Mouse (Mus musculus) liver, embryonic 14.5 days (tissue): ENCODE measurements around the gene Kmt5b. TPM values are rescaled to one million over a fixed set of nuclear protein-coding genes. Genes with fewer than 3 reads are reported as not detected.

ENCODE experiments used
- ATAC-seq: fragments of 200-750 bp; cut with Nextera tagmentation; 2 replicates; pipeline ENCODE4 v1.8.0; 2017; ENCODE audit warnings: moderate number of reproducible peaks, mild to moderate bottlenecking, moderate library complexity; ENCODE audit not compliant: insufficient read depth
- DNase-seq, 3 experiments: peaks; one replicate each; pipeline ENCODE4 v3.0.0-alpha.2; 2012 to 2013; ENCODE audit warnings: low read depth in 3 of 3, low spot score in 3 of 3
- H3K27ac ChIP-seq: fragments of 300-500 bp; sonication (generic); 2 replicates; pipeline ENCODE4 v1.5.1; 2014; ENCODE audit warnings: moderate library complexity, mild to moderate bottlenecking, control low read depth, inconsistent platforms
- H3K27me3 ChIP-seq: fragments of 300-500 bp; sonication (generic); 2 replicates; pipeline ENCODE4 v1.6.1; 2014; ENCODE audit warnings: mild to moderate bottlenecking, low read length, moderate library complexity; ENCODE audit not compliant: control insufficient read depth, insufficient read depth
- H3K36me3 ChIP-seq: fragments of 300-500 bp; sonication (generic); replicated peaks from 2 replicates; pipeline ENCODE4 v1.6.1; 2014; ENCODE audit warnings: low read depth; ENCODE audit not compliant: control insufficient read depth, insufficient read depth
- H3K4me1 ChIP-seq, 2 experiments: fragments of 200-500 bp in 1 of 2; fragments of 300-500 bp in 1 of 2; sonication (generic) in 1 of 2; replicated peaks; 2 replicates each; pipeline ENCODE4 v1.6.1; 2012 to 2014; ENCODE audit warnings: antibody characterized with exemption in 1 of 2, inconsistent platforms in 1 of 2, low read length in 1 of 2; ENCODE audit not compliant: control insufficient read depth in 2 of 2, insufficient read depth in 2 of 2
- H3K4me2 ChIP-seq: fragments of 300-500 bp; sonication (generic); 2 replicates; pipeline ENCODE4 v1.6.1; 2014; ENCODE audit warnings: low read depth, mild to moderate bottlenecking, control low read depth, moderate library complexity
- H3K4me3 ChIP-seq, 2 experiments: fragments of 200-500 bp in 1 of 2; fragments of 300-500 bp in 1 of 2; sonication (generic) in 1 of 2; 2 replicates each; pipeline ENCODE4 v1.5.1; 2012 to 2014; ENCODE audit warnings: low read depth in 2 of 2, low read length in 2 of 2, mild to moderate bottlenecking in 2 of 2, control low read depth in 1 of 2, inconsistent platforms in 1 of 2, moderate library complexity in 1 of 2; ENCODE audit not compliant: insufficient read depth in 1 of 2
- H3K9ac ChIP-seq: fragments of 300-500 bp; sonication (generic); replicated peaks from 2 replicates; pipeline ENCODE4 v1.6.1; 2014; ENCODE audit warnings: mild to moderate bottlenecking, control low read depth, moderate library complexity
- H3K9me3 ChIP-seq: fragments of 300-500 bp; sonication (generic); 2 replicates; pipeline ENCODE4 v1.6.1; 2016; ENCODE audit warnings: low read length, mixed read lengths; ENCODE audit not compliant: control insufficient read depth
- CTCF ChIP-seq: IDR thresholded peaks from 2 replicates; pipeline ENCODE4 v1.5.1; 2016; ENCODE audit warnings: antibody characterized with exemption, low read depth, control low read depth
- EP300 ChIP-seq: IDR thresholded peaks from 2 replicates; pipeline ENCODE4 v1.6.1; 2016; ENCODE audit warnings: antibody characterized with exemption, low read depth
- WGBS: fragments of 180-500 bp; shearing (Covaris S2); extraction: QIAGEN DNeasy Blood & Tissue Kit; methylation state at CpG from one replicate; pipeline ENCODE4 v1.1.7; 2014; ENCODE audit not compliant: insufficient replicate concordance; 5-methylcytosine and 5-hydroxymethylcytosine counted together
- polyA plus RNA-seq, 2 experiments: library from polyadenylated mRNA; depleted of rRNA in 1 of 2; stranded (reverse) in 1 of 2; unstranded in 1 of 2; fragments of >200 nt; fragmentation: Nextera tagmentation in 1 of 2; extraction: Ambion mirVana in 1 of 2; gene quantifications; 2 replicates each; pipeline versions ENCODE4 v1.2.1 to v1.2.3; 2012 to 2014

The Kmt5b gene
- polyA plus RNA-seq, 2 experiments = 5.0 to 6.3 TPM

DNA sequence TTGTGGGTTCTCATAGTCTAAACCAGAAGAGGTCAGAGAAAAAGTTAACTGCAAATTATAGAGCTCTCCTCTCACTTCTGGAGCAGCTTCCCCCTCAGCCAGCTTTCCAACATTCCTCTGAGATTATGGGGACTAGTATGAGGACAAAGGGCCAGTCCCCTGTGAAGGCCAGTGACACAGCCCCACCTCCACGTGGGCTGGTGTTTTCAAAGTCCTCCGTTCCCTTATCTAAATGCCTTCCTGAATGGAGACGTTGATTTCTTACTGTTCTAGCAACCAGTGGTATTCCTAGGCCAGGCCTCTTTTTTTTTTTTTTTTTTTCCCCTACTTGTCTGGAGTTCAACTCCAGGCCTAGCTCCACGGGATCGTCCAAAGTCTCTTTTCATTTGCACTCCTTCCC is 82.9 kb downstream of the Kmt5b start:
- ATAC-seq (no peak), DNase-seq (no peak)
- H3K4me2 ChIP-seq = no peak overlapping the region
- no peak overlapping the region for H3K27ac ChIP-seq
- H3K4me3 ChIP-seq = no peak overlapping the region
- TF ChIP-seq CTCF = no peak
- no peak for TF ChIP-seq EP300
- no peak overlapping the region for H3K9ac ChIP-seq
- no peaks in the 10 kb centered on the region for H3K9me3 ChIP-seq
- WGBS = 24% methylated on average over 5 of the region's 5 CpGs
- no peaks in the 10 kb centered on the region for H3K27me3 ChIP-seq
- H3K4me1 ChIP-seq = peaks cover 5 to 14% of the 10 kb centered on the region in 2 experiments
- no peaks in the 10 kb centered on the region for H3K36me3 ChIP-seq

DNA sequence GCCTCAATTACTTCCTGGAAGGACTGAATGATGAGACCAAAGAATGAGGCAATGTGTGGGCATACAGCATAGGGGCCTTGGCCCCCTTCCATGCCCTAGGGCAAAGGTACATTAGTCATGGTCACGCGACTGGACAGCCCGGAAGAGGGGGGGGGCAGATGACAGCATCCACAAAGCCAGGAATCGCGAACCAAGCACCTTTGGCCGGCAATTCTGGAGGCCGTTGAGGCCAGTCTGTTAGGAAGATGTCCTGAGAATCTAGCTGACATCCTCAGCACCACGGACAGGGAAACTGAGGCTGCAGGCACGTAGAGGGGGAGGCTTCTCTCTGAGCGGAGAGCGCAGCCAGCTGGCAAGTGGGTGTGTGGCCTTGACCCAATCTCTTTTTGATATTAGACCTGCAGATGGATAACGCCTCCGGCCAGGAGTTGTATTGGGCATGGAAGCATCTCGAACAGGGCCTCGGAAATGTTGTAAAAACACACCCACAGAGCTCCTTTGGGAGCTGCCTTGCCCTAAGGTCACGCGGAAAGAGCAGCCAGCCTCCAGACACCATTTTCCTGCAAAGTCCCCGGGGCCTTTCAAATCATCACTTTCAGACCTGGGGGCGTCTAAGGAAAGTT is 83.7 kb downstream of the Kmt5b start:
- peak in 1 of 3 experiments; percentile 35 for DNase-seq
- H3K4me1 ChIP-seq = peaks cover 5 to 17% of the 10 kb centered on the region in 2 experiments

DNA sequence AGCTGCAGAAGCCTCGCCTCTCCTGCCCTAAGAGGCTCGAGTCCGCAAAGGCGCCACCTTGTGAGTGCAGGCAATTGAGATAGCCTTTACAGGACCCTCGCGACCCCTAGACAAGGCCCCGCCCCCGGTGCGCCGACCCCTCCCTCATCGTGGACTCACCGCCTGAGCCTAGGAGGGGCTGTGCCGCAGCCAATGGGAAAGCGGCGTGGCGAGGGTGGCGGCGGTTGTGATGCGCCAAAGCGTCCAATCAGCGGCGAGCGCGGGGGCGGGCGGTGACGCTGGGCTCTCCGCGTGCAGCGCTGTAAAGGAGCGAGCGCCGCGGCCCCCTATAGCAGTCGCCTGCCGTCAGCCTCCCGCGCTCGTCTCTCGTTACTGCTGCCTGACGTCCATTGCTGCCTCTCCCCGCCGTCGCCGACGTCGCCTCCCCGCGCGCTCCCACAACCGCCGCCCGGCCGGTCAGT is 84.3 kb downstream of the Kmt5b start, which contains the start of gene Chka:
Gene Chka (plus strand): TSS at position 272 of the 461 bp plus-strand sequence.
- peak within 1 kb of the TSS; percentile 100 for H3K4me2 ChIP-seq
- under 1% methylated on average over 54 of the region's 54 CpGs for WGBS
- TF ChIP-seq CTCF (no peak), EP300 (no peak)

More for the DNA sequence above, 83.7 kb downstream of the Kmt5b start:
- Histone ChIP-seq H3K9me3 (no peaks in the 10 kb centered on the region), H3K27ac (peak overlapping the region; percentile 54), H3K36me3 (no peaks in the 10 kb centered on the region), H3K4me3 (peak overlapping the region; percentile 77 to 80), H3K4me2 (peak overlapping the region; percentile 100), H3K27me3 (no peaks in the 10 kb centered on the region), H3K9ac (peak overlapping the region; percentile 65)
- peak; percentile 19; the same call in 1 of the 2 replicates for ATAC-seq
- TF ChIP-seq EP300 (no peak), CTCF (0 out of 2 replicates have a peak, but pooled peaks have one; percentile 16)
- 9% methylated on average over 19 of the region's 19 CpGs for WGBS

DNA sequence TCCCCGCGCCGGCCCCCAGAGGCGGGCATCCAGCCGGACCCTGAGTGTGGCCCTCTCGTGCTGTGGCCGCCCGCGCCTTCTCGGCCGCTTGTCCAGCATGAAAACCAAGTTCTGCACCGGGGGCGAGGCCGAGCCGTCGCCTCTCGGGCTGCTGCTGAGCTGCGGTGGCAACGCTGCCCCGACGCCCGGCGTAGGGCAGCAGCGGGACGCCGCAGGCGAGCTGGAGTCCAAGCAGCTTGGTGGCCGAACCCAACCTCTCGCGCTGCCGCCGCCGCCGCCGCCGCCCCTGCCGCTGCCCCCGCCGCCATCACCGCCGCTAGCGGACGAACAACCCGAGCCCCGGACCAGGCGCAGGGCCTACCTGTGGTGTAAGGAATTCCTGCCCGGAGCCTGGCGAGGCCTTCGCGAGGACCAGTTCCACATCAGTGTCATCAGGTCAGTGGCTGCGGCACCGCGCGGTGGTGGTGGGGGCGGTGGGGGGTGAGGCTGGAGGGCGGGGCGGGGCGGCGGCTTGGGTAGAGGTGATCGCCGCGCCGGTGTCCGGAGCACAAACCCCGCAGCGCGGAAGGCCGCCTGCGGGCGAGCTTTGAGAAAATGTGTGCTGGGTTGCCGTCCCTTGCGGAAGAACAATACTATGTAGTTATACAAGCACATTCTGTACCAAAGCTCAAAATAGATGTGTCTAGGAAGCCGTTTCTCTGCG is 84.9 kb downstream of the Kmt5b start:
- WGBS = under 1% methylated on average over 70 of the region's 74 CpGs
- Histone ChIP-seq H3K9me3 (no peaks in the 10 kb centered on the region), H3K9ac (peak overlapping the region; percentile 89), H3K27ac (peak overlapping the region; percentile 89), H3K27me3 (no peaks in the 10 kb centered on the region), H3K4me2 (peak overlapping the region; percentile 100), H3K4me1 (peaks cover 5 to 17% of the 10 kb centered on the region in 2 experiments), H3K36me3 (no peaks in the 10 kb centered on the region), H3K4me3 (peak overlapping the region; percentile 71 to 80)
- ATAC-seq (peak; percentile 50), DNase-seq (peak in 1 of 3 experiments; percentile 11)
- TF ChIP-seq EP300 (no peak), CTCF (no peak)

More for the DNA sequence above, 84.3 kb downstream of the Kmt5b start, which contains the start of gene Chka:
- H3K9ac ChIP-seq = peak within 1 kb of the TSS; percentile 89
- no peaks in the 10 kb centered on the region for H3K27me3 ChIP-seq
- H3K27ac ChIP-seq = peak within 1 kb of the TSS; percentile 89
- no peaks in the 10 kb centered on the region for H3K9me3 ChIP-seq
- peaks cover 5 to 17% of the 10 kb centered on the region in 2 experiments for H3K4me1 ChIP-seq
- no peaks in the 10 kb centered on the region for H3K36me3 ChIP-seq
- ATAC-seq (peak; percentile 94), DNase-seq (peak; percentile 85 to 86 (median 85))
- H3K4me3 ChIP-seq = peak within 1 kb of the TSS; percentile 77 to 80

DNA sequence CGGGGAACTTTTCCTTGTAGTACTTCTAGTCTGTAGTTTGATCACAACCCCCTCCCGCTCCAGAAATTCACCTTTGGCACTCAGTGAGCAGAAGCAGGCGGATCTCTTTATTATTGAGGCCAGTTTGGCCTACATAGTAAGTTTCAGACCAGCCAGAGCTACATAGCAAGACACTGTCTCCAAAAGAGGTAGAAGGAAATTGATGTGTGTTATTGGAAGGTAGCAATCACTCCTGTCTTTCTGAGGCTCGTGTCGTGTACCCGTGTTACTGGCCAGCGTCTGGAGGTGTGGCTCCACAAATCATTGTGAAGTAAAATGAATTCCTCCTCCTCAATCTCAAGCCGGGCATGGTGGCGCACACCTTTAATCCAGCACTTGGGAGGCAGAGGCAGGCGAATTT is 85.9 kb downstream of the Kmt5b start:
- peaks cover 5 to 17% of the 10 kb centered on the region in 2 experiments for H3K4me1 ChIP-seq
- 70% methylated on average over 10 of the region's 10 CpGs for WGBS

More for the DNA sequence above, 85.9 kb downstream of the Kmt5b start:
- Histone ChIP-seq H3K4me2 (peak overlapping the region; percentile 100), H3K36me3 (no peaks in the 10 kb centered on the region), H3K9me3 (no peaks in the 10 kb centered on the region), H3K27ac (no peak overlapping the region), H3K4me3 (peak overlapping the region in 1 of 2 experiments; percentile 80; a peak in 2 of 4 replicates), H3K9ac (no peak overlapping the region), H3K27me3 (no peaks in the 10 kb centered on the region)
- no peak for TF ChIP-seq EP300
- TF ChIP-seq CTCF = no peak
- DNase-seq = no peak
- ATAC-seq = no peak
